Mouse (Mus musculus): ENCODE measurements at regions not wholly inside any gene's neighbourhood (a gene's known extent, or its start where the extent isn't known, plus 50 kb on each side); places are given as distances from the start of the nearest gene placed in this dataset.

DNA sequence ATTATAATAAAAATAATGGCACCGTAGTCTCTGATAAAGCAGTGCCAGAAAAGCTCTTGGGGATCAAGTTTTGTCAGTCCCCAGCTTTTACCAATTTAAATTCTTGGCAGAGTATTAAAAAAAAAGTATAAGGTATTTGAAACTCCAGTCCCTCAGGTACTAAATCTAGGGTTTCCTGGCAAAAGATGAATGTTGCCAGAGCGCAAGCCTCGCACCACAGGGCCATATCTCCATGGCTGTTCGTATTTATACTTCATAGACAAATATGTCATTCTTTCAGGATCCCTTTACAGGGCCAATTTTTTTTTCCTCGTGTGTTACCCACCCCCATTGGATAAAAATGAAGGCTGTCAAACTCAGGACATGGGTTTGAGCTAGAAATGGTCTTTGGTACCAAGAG, 546.8 kb downstream of the Ccdc171 start:
- no peak for TF ChIP-seq CTCF (IDR thresholded peaks at IDR 0.05; ENCODE audit: extremely low read depth, insufficient read depth, insufficient read length, insufficient replicate concordance)
- TF ChIP-seq POLR2A (IDR thresholded peaks at IDR 0.05; ENCODE audit: low read depth, low read length): no peak
